In genomic region chr9:76540684-76541083, GRCm38 (mm10) we compare ENCODE assay signal across 19 mouse cellular contexts. TPM values are rescaled to one million over a fixed set of nuclear protein-coding genes. Genes with fewer than 3 reads are reported as not detected.
"Had no signal": no experiment of that assay in that cellular context is flagged by ENCODE, and none has a peak within 500 bp of the region (broad histone marks: within the 10 kb centered on the region; RNA-seq: fewer than 3 reads in every experiment).

No protein-coding gene starts in this region.

- ATAC-seq: liver, postnatal 0 days; lung, postnatal 0 days; midbrain, embryonic 16.5 days had no signal

- DNase-seq: kidney, adult 9 months; kidney, postnatal 25 days; layer of hippocampus, postnatal 36 days; left cerebral cortex, postnatal 4 days; liver, postnatal 0 days; lung, embryonic 14.5 days; right cerebral cortex, adult 18-20 months; right cerebral cortex, postnatal 14 days; thymus, adult 18-20 months; thymus, postnatal 36 days had no signal

RNA-seq across cellular contexts. Expression of gene Fam83b, which starts 26.2 kb away (rescaled TPM):
- total RNA-seq: left cerebral cortex, adult 2 months; megakaryocyte, adult 5-6 weeks; monocyte, adult 5-6 weeks had no signal
- polyA plus RNA-seq: macrophage; neural tube, embryonic 14.5 days; spleen, adult 2 months; testis, adult 2 months had no signal
